Mouse (Mus musculus) hindbrain, embryonic 12.5 days (tissue): Measurements from ENCODE around the gene Fcgrt. TPM values are rescaled to one million over a fixed set of nuclear protein-coding genes. Genes with fewer than 3 reads are reported as not detected.
"Not testable (repeated sequence)": the region's sequence is repeated elsewhere in the genome, so short reads cannot be mapped to it uniquely, and the experiment has no call there.

Source experiments
- ATAC-seq: fragments of 200-750 bp; cut with Nextera tagmentation; 2 replicates; pipeline ENCODE4 v1.8.0; 2017; ENCODE audit warnings: moderate TSS enrichment; ENCODE audit not compliant: low FRiP score
- H3K27ac ChIP-seq: fragments of 300-500 bp; sonication (generic); 2 replicates; pipeline ENCODE4 v1.5.1; 2016; ENCODE audit warnings: mild to moderate bottlenecking
- H3K27me3 ChIP-seq: fragments of 300-500 bp; sonication (generic); 2 replicates; pipeline ENCODE4 v1.6.1; 2016; ENCODE audit warnings: mild to moderate bottlenecking
- H3K36me3 ChIP-seq: fragments of 300-500 bp; sonication (generic); 2 replicates; pipeline ENCODE4 v1.6.1; 2016; ENCODE audit warnings: mild to moderate bottlenecking
- H3K4me1 ChIP-seq: fragments of 300-500 bp; sonication (generic); 2 replicates; pipeline ENCODE4 v1.6.1; 2016
- H3K4me2 ChIP-seq: fragments of 300-500 bp; sonication (generic); replicated peaks from 2 replicates; pipeline ENCODE4 v1.6.1; 2016; ENCODE audit warnings: mild to moderate bottlenecking
- H3K4me3 ChIP-seq: fragments of 300-500 bp; sonication (generic); 2 replicates; pipeline ENCODE4 v1.5.1; 2016; ENCODE audit warnings: mild to moderate bottlenecking
- H3K9ac ChIP-seq: fragments of 300-500 bp; sonication (generic); 2 replicates; pipeline ENCODE4 v1.6.1; 2016; ENCODE audit warnings: mild to moderate bottlenecking, moderate library complexity
- H3K9me3 ChIP-seq: fragments of 300-500 bp; sonication (generic); replicated peaks from 2 replicates; pipeline ENCODE4 v1.6.1; 2016; ENCODE audit warnings: mild to moderate bottlenecking
- WGBS: fragments of 180-500 bp; shearing (Covaris S2); methylation state at CpG from one replicate; pipeline ENCODE4 v1.1.7; 2016; 5-methylcytosine and 5-hydroxymethylcytosine counted together
- polyA plus RNA-seq: library from polyadenylated mRNA; unstranded; fragments of >200 nt; fragmentation: Nextera tagmentation; extraction: Ambion mirVana; gene quantifications from 2 replicates; pipeline ENCODE4 v1.2.1, GENCODE M21; 2016

Gene Fcgrt
- polyA plus RNA-seq, 1 experiment from 2014 or later = 20.2 TPM

GRCm38 (mm10) chr7:45128624-45129246 is 25.1 kb upstream of the Fcgrt start, which contains the start of gene Rpl13a:
Gene Rpl13a, minus strand, starts transcription at chr7:45128761.
- H3K4me3 ChIP-seq = peak within 1 kb of the TSS; percentile 87
- peaks cover 4% of the 10 kb centered on the region; the same call in 1 of the 2 replicates for H3K27me3 ChIP-seq
- peak within 1 kb of the TSS; percentile 92 for H3K27ac ChIP-seq
- peak; percentile 94 for ATAC-seq
- H3K9ac ChIP-seq = peak within 1 kb of the TSS; percentile 98
- peaks cover 34% of the 10 kb centered on the region for H3K4me1 ChIP-seq
- WGBS = under 1% methylated on average over 48 of the region's 48 CpGs
- peaks cover 26% of the 10 kb centered on the region for H3K36me3 ChIP-seq
- peak within 1 kb of the TSS; percentile 97 for H3K4me2 ChIP-seq
- no peaks in the 10 kb centered on the region for H3K9me3 ChIP-seq

DNA sequence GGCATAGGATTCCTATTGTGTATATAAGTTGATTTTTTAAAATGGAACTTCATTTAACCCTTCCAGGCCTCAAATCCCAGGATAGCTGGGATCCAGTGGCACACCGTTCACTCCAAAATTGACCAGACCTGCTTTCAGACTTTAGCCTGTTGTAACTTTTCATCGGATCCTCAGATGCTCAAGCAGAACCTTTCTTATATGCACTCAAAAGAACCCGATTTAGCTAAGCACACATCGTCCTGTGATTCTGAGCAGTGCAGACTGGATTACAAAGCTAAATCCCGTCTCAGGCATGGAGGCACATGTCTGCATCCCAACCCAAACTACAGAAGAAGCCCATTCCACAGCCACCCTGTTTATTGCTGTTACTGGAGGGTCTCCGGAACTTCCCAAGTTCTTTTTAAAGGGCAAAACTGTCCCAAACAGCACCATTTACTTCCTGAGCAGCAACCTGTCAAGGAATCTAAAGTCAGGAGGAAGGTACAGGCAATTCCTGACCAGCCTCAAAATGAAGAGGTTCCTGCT is 24.1 kb upstream of the Fcgrt start:
- Histone ChIP-seq H3K4me3 (peak overlapping the region; percentile 87), H3K27ac (peak overlapping the region; percentile 88), H3K9me3 (no peaks in the 10 kb centered on the region), H3K9ac (peak overlapping the region; percentile 98), H3K4me2 (peak overlapping the region; percentile 97), H3K36me3 (peaks cover 27% of the 10 kb centered on the region), H3K27me3 (peaks cover 4% of the 10 kb centered on the region; the same call in 1 of the 2 replicates), H3K4me1 (peaks cover 40% of the 10 kb centered on the region)
- 2% methylated on average over 6 of the region's 6 CpGs for WGBS
- ATAC-seq = no peak

GRCm38 (mm10) chr7:45126844-45127699 is 23.4 kb upstream of the Fcgrt start:
- peak overlapping the region; percentile 88 for H3K27ac ChIP-seq
- no peaks in the 10 kb centered on the region for H3K9me3 ChIP-seq
- H3K36me3 ChIP-seq = peaks cover 34% of the 10 kb centered on the region
- no peak for ATAC-seq
- H3K4me3 ChIP-seq = peak overlapping the region; percentile 87
- peak overlapping the region; percentile 97 for H3K4me2 ChIP-seq
- H3K27me3 ChIP-seq = peaks cover 2% of the 10 kb centered on the region; the same call in 1 of the 2 replicates
- WGBS = 50% methylated on average over 21 of the region's 21 CpGs
- H3K4me1 ChIP-seq = peaks cover 44% of the 10 kb centered on the region
- peak overlapping the region; percentile 98 for H3K9ac ChIP-seq

DNA sequence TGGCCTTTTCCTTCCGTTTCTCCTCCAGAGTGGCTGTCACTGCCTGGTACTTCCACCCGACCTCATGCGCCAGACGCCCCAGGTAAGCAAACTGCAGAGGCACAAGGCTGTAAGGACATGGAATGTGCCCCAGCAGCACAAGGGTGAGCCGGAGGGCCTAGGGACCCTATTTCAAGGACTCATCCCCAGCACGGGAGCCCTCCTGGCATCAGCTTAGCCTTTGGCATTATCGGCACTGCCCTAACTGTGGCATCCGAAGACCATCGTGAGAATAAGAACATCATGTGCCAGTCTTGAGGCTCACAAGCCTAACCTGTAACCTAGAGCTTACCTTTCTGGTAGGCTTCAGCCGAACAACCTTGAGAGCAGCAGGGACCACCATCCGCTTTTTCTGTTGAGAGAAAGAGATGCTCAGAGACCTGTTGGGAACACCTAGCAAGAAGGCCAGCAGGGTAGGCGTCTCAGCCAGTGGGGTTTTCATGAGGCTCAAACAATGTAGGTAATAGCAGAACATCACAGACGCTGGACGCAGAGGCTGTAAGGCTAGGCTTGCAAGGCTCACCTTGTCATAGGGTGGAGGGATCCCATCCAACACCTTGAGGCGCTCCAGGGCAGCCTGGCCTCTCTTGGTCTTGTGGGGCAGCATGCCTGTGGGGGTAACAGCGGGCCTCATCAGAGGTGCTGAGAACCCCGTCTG is 22.6 kb upstream of the Fcgrt start:
- peaks cover 42% of the 10 kb centered on the region for H3K36me3 ChIP-seq
- H3K9me3 ChIP-seq = no peaks in the 10 kb centered on the region
- ATAC-seq = no peak
- H3K9ac ChIP-seq = peak overlapping the region; percentile 98
- H3K4me2 ChIP-seq = peak overlapping the region; percentile 97
- H3K4me3 ChIP-seq = peak overlapping the region; percentile 87
- no peaks in the 10 kb centered on the region for H3K27me3 ChIP-seq
- peaks cover 51% of the 10 kb centered on the region for H3K4me1 ChIP-seq
- 77% methylated on average over 17 of the region's 17 CpGs for WGBS
- peak overlapping the region; percentile 88 for H3K27ac ChIP-seq

- H3K9me3 ChIP-seq, H3K4me3 ChIP-seq, H3K9ac ChIP-seq, H3K27me3 ChIP-seq, ATAC-seq: not testable (repeated sequence)
- WGBS = 52% methylated on average over 5 of the region's 5 CpGs
- peaks cover 48% of the 10 kb centered on the region for H3K36me3 ChIP-seq
- peak overlapping the region; percentile 44; the same call in 1 of the 2 replicates for H3K4me2 ChIP-seq
- peak overlapping the region; percentile 77; the same call in 1 of the 2 replicates for H3K27ac ChIP-seq
- peaks cover 52% of the 10 kb centered on the region for H3K4me1 ChIP-seq
Measured at GRCm38 (mm10) chr7:45125649-45126048, 22.0 kb upstream of the Fcgrt start.

DNA sequence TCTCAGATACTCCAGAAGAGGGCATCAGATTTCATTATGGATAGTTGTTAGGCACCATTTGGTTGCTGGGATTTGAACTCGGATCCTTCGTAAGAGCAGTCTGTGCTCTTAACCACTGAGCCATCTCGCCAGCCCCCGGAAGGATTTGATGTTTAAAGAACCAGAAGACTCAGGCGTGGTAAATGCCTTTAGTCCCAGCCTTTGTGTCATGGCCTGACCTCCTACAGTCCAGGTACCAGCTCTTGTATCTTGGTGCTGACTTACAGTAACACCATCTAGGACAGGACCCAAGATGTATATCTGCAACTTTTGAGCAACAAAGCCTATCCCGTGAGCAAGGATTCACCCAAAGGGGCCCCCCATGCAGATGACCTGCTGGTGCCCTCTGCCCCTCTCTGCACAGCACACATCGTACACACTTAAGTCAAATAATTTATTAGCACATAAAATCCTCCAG is 21.5 kb upstream of the Fcgrt start:
- Histone ChIP-seq H3K4me2 (peak overlapping the region; percentile 44), H3K27ac (peak overlapping the region; percentile 77), H3K27me3 (no peaks in the 10 kb centered on the region), H3K36me3 (peaks cover 53% of the 10 kb centered on the region), H3K4me1 (peaks cover 50% of the 10 kb centered on the region), H3K9me3 (no peaks in the 10 kb centered on the region), H3K9ac (peak overlapping the region; percentile 6; the same call in 1 of the 2 replicates), H3K4me3 (peak overlapping the region; percentile 90; the same call in 1 of the 2 replicates)
- no peak for ATAC-seq
- WGBS = 21% methylated on average over 7 of the region's 7 CpGs

GRCm38 (mm10) chr7:45124224-45125143 is 20.8 kb upstream of the Fcgrt start, which contains the start of gene Rps11:
Gene Rps11, minus strand, starts transcription at chr7:45124439.
- peak within 1 kb of the TSS; percentile 90 for H3K4me2 ChIP-seq
- H3K27me3 ChIP-seq = no peaks in the 10 kb centered on the region
- peak within 1 kb of the TSS; percentile 98 for H3K9ac ChIP-seq
- WGBS = 2% methylated on average over 59 of the region's 59 CpGs
- peak within 1 kb of the TSS; percentile 90 for H3K4me3 ChIP-seq
- peaks cover 45% of the 10 kb centered on the region for H3K4me1 ChIP-seq
- ATAC-seq = peak; percentile 87
- H3K36me3 ChIP-seq = peaks cover 60% of the 10 kb centered on the region
- no peaks in the 10 kb centered on the region for H3K9me3 ChIP-seq
- peak within 1 kb of the TSS; percentile 83 for H3K27ac ChIP-seq

DNA sequence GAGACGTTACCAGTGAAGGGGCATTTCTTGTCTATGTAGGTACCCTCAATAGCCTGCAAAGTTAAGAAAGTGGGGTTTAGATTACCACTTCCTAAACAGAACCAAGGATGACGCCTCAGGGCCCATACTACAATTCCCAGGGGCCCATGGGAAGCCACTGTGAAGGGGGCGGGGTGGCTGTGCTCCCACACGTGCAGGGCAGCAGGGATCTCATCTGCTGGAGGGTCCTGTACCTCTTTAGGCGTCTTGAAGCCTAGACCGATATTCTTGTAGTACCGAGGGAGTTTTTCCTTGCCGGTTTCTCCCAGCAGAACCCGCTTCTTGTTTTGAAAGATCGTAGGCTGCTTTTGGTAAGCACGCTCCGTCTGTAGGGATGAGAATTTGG is 19.5 kb upstream of the Fcgrt start:
- ATAC-seq = no peak
- 26% methylated on average over 12 of the region's 12 CpGs for WGBS
- H3K4me2 ChIP-seq = peak overlapping the region; percentile 90
- peak overlapping the region; percentile 90 for H3K4me3 ChIP-seq
- peaks cover 71% of the 10 kb centered on the region for H3K36me3 ChIP-seq
- H3K27ac ChIP-seq = 0 out of 2 replicates have a peak overlapping the region, but pooled peaks have one; percentile 83
- H3K4me1 ChIP-seq = peaks cover 43% of the 10 kb centered on the region
- H3K9me3 ChIP-seq = no peaks in the 10 kb centered on the region
- H3K9ac ChIP-seq = peak overlapping the region; percentile 98
- H3K27me3 ChIP-seq = no peaks in the 10 kb centered on the region

GRCm38 (mm10) chr7:45122561-45123185 is 19.0 kb upstream of the Fcgrt start:
- Histone ChIP-seq H3K4me3 (peak overlapping the region; percentile 90), H3K4me2 (peak overlapping the region; percentile 90), H3K27ac (no peak overlapping the region), H3K27me3 (no peaks in the 10 kb centered on the region), H3K36me3 (peaks cover 74% of the 10 kb centered on the region), H3K9me3 (no peaks in the 10 kb centered on the region), H3K4me1 (peaks cover 41% of the 10 kb centered on the region), H3K9ac (peak overlapping the region; percentile 98)
- whole genome bisulfite sequencing = 89% methylated on average over 15 of the region's 15 CpGs
- ATAC-seq = no peak

DNA sequence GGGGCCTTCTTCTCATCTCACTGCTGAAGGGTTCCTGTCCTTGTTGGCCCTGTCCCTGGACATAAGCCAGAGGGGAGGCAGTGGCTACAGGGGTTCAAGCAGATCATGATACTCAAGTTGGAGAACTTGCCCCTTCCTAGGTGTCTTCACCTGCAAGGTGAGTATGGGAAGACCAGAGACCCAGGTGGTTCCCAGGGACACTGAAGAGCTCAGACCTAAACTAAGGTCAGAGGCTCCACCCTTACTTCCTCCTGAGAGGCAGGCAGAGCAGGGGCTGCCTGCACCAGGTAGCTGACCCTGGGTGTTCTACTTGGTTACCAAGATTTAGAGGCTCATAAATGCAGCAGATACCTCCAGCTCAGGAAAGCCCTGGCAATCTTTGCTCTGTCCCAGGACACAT is 18.3 kb upstream of the Fcgrt start:
- H3K4me2 ChIP-seq = no peak overlapping the region
- peak overlapping the region; percentile 33; the same call in 1 of the 2 replicates for H3K9ac ChIP-seq
- peaks cover 72% of the 10 kb centered on the region for H3K36me3 ChIP-seq
- peaks cover 33% of the 10 kb centered on the region for H3K4me1 ChIP-seq
- ATAC-seq = no peak
- no peak overlapping the region for H3K4me3 ChIP-seq
- no peak overlapping the region for H3K27ac ChIP-seq
- H3K27me3 ChIP-seq = no peaks in the 10 kb centered on the region
- no peaks in the 10 kb centered on the region for H3K9me3 ChIP-seq
